Mouse (Mus musculus) heart, adult 18-20 months (tissue): ENCODE results near the gene Mnd1. TPM values are rescaled to one million over a fixed set of nuclear protein-coding genes. Genes with fewer than 3 reads are reported as not detected.

Experiments used
- DNase-seq, 2 experiments: peaks; one replicate each; pipeline ENCODE4 v3.0.0; 2021 to 2022; ENCODE audit warnings: mixed read lengths in 1 of 2
- total RNA-seq, 2 experiments: library from RNA; stranded (reverse); gene quantifications; 2 replicates each; pipeline ENCODE4 v1.2.3; 2021

The Mnd1 gene
- total RNA-seq, 2 experiments from 2014 or later: 2.7 to 2.8 TPM

DNA sequence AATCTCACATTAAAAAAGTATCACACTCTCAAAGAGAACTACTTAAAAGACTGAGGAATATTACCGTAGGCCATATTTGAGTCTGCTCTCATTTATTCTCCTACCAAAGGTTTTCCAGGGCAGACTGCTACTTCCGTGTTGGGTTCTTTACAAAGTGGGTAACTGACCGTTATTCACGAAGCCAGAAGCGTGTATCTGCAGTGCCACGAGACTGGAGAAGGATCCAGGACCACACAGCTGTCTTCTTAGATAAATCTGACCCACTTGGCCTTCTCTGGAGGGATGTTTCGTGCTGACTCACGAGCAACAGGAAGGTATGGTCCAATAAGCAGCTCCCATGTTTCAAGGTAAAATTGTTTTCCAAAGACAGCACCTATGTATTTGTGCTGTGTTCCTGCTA lies 113.8 kb downstream of the Mnd1 start:
- DNase-seq: no peak

DNA sequence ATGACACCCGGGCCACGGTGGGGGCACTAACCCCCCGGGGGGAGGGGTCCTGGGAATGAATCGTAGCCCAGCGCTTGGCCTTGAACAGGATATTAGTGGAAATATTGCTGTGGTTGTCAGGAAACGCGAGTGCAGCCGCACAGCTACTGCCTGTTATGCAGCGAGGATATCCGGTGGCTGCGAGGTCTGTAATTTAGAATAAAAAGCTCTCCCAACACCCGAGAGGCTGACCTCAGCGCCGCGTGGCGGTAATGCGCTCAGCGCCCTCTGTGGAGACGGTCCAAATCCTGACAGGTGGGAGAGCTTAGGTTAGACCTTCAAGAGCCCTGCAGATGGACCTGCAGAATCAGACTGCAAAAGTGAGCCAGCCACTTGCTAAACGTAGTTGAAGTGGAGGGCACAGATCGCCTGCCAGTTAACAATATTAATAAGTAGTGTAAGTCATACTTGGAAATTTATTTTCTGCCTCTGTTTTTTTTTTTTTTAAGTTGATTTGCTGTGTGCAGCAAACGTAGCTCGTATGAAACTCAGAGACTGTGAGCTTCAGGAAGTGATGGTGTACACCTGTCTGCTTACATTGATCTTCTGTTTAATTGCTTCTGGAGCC lies 115.0 kb downstream of the Mnd1 start:
- peak; percentile 76 to 77 for DNase-seq

DNA sequence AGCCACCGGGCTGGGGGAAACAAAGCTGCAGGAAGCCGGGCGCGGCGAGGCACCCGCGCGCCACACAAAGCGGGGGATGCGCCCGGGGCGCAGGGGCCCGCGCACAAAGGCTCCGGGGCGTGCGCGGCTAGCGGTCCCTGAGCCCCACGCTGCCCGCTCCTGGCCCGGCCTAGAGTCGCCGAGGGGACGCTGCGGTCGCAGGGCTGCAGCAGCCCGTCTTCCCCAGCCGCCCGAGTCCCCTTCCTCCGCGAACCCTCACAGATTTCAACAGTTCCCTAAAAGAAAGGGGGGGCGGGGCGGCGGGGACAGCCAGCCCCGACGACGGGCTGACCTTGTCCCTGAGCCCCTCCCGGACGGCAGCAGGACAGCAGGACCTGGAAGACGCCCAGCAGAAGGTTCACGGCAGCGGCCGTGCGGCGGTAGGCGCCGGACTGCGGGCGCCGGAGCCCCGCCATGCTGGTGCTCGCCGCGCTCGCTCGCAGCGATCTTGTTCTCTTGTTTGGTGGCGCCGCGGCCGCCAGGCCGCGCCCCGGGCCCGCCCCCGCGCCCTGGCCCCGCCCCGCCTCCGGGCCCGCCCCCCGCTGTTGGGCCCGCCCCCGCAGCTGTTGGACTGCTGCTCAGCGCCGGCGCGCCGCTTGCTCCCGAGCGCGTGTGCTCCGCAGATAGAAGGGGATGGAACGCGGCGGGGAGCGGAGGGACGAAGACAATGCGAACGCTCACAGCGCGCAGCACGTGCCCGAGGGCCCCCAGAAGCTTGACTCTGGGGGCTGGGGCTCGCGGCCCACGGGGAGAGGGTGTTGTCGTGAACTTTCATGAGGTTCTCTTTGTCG lies 115.7 kb downstream of the Mnd1 start, which contains the start of gene Tmem131l:
Gene Tmem131l (minus strand): TSS at position 530 of the 830 bp plus-strand sequence.
- DNase-seq: peak; percentile 78 to 82

DNA sequence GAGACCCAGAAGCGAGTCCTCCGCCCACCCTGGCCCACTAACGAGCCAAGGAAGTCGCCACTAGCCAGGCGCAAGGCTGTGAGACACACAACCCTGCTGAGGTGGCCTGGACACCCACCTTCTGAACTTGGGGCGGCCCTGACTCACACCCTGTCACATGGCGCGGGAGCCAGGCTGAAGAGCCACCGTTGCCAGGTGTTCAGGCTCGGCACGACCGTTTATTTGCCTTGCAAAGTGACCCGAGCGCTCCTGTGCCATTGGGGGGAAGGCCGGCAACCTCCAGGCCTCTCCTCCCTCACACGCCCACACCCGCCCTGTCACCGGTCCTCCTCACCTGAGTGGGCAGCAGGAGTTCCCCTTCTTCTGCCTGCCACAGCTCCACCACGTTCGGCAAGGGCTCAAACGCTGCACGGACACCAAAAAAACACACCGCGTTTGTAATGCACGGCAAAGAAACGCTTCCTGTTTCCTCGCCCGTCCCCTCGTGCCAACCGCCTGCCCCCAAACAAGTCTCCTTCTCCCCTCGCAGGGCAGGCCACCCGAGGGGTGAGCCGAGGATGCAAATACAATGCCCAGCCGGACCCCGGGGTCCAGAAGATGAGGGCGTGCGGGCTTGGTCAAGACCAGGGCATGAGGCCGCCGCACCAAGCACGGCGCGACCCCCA lies 116.5 kb downstream of the Mnd1 start:
- peak; percentile 61 to 70 for DNase-seq

DNA sequence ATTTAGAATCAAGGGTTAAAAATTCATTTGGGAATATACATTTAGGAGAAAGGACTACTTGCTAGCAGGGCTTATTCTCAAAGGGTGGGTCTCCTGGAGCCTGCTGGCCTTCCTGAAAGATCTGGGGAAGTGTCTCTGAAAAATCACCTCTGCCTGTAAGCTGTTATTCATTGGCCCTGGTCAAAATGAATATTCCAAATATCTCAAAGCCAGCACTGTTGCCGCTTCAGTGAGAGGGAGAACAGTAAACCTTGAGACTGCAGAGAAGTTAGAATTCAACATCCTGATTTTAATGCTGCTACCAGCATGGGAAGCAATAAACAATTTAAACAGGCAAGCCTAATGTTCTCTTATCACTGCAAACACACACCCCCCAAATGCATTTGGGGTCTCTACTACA lies 117.5 kb downstream of the Mnd1 start:
- no peak for DNase-seq

Other genes starting within 250 kb of the Mnd1 start
- 10 to 100 TPM; 17.1 to 24.2 TPM for gene Tmem131l, start 115.6 kb downstream of the Mnd1 start, total RNA-seq
- not detected for gene Gm6525, start 18.3 kb upstream of the Mnd1 start, total RNA-seq
- 1 to 10 TPM; 6.2 to 7.0 TPM for gene Trim2, start 151.1 kb upstream of the Mnd1 start, total RNA-seq